Mouse (Mus musculus): ENCODE data around the gene Zfp281. TPM values are rescaled to one million over a fixed set of nuclear protein-coding genes. Genes with fewer than 3 reads are reported as not detected.

Zfp281 gene
- total RNA-seq, 2 experiments from 2014 or later, result 35.8 to 39.9 TPM

GRCm38 (mm10) chr1:136675736-136676444 lies 51.2 kb downstream of the Zfp281 start:
- intact Hi-C loops (cut with DNase I), result no loop called here
- DNase-seq (ENCODE audit: low spot score in 2 of 2), result no peak

GRCm38 (mm10) chr1:136676445-136676755 lies 51.7 kb downstream of the Zfp281 start:
- no peak for DNase-seq (ENCODE audit: low spot score in 2 of 2)
- intact Hi-C loops (cut with DNase I), result no loop called here

- no peak for DNase-seq (ENCODE audit: low spot score in 2 of 2)
- intact Hi-C loops (cut with DNase I), result no loop called here
Measured at GRCm38 (mm10) chr1:136677847-136678325, 53.2 kb downstream of the Zfp281 start.

GRCm38 (mm10) chr1:136678836-136679235 lies 54.1 kb downstream of the Zfp281 start:
- no peak for DNase-seq (ENCODE audit: low spot score in 2 of 2)
- intact Hi-C loops (cut with DNase I), result no loop called here

Other genes starting within 250 kb of the Zfp281 start
- gene Ddx59, start 209.6 kb upstream of the Zfp281 start, total RNA-seq (2021), result 1 to 10 TPM; 8.4 to 8.7 TPM
- gene Kif14, start 158.6 kb upstream of the Zfp281 start, total RNA-seq (2021), result under 1 TPM; 0.46 to 0.59 TPM